Mouse (Mus musculus): Measurements from ENCODE around the gene Ola1. TPM values are rescaled to one million over a fixed set of nuclear protein-coding genes. Genes with fewer than 3 reads are reported as not detected.

Gene Ola1
- total and polyA plus RNA-seq, 2 experiments from 2014 or later = 33.3 to 66.2 TPM

DNA sequence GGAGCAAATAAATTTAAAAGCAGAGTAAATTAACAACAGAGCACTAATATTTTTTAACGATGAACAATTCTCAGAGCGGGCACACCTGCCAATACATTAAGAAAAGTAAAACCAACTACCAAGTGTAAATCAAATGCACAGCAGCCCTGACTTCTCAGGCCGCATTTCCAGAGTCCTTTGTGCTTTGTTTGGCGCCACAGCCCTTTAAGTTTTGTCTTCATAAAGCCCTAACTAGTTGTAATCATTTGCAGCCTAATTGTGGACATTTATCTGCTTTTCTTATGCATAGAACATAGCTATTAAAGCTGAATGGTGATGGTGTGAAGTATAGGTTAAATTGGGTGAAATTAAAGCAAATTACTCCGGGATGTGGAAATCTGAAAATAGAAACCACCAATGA lies 49.2 kb downstream of the Ola1 start:
- no peak overlapping the region for H3K4me2 ChIP-seq (ENCODE audit: low read depth, low read length)
- TF ChIP-seq CTCF (IDR thresholded peaks at IDR 0.05; ENCODE audit: low read depth) (no peak), EP300 (IDR thresholded peaks at IDR 0.05; ENCODE audit: low read depth) (no peak)
- no peaks in the 10 kb centered on the region for H3K9me3 ChIP-seq (replicated peaks; ENCODE audit: control insufficient read depth, low read length)
- no peak overlapping the region for H3K27ac ChIP-seq (ENCODE audit: low read depth)
- H3K9ac ChIP-seq (replicated peaks; ENCODE audit: low read depth, low read length) = no peak overlapping the region
- no peak overlapping the region for H3K4me3 ChIP-seq (ENCODE audit: low read depth, low read length)
- no peaks in the 10 kb centered on the region for H3K36me3 ChIP-seq (replicated peaks; ENCODE audit: control insufficient read depth, insufficient read depth, low read length)
- ATAC-seq (ENCODE audit: insufficient read depth, low read depth) = no peak
- no peaks in the 10 kb centered on the region for H3K4me1 ChIP-seq (ENCODE audit: control insufficient read depth, insufficient read depth)
- WGBS = 90% methylated on average over 5 of the region's 5 CpGs
- no peaks in the 10 kb centered on the region for H3K27me3 ChIP-seq (ENCODE audit: control insufficient read depth, insufficient read depth, low read length)
- DNase-seq (ENCODE audit: low spot score) = no peak

DNA sequence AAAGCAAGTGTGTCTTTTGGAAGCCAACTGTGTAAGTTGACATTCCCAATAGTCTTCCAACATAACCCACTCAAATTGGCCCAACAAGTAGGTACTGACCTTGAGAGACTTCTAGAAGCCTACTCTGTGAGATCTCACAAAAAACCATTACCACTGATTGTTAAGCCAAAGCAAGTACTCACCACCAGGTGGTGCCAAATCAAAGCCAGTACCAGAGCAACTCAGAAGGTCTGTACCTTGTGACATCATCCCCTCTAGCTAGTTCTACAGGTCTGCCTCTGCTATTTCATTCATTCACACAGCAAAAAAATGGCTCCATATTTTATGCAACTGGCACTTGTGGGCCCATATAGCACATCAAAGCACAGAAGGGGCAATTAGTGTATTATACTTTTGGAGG lies 51.6 kb downstream of the Ola1 start:
- no peaks in the 10 kb centered on the region for H3K4me1 ChIP-seq (ENCODE audit: control insufficient read depth, insufficient read depth)
- TF ChIP-seq CTCF (IDR thresholded peaks at IDR 0.05; ENCODE audit: low read depth) (peak; percentile 84), EP300 (IDR thresholded peaks at IDR 0.05; ENCODE audit: low read depth) (no peak)
- no peak overlapping the region for H3K4me3 ChIP-seq (ENCODE audit: low read depth, low read length)
- no peaks in the 10 kb centered on the region for H3K27me3 ChIP-seq (ENCODE audit: control insufficient read depth, insufficient read depth, low read length)
- H3K27ac ChIP-seq (ENCODE audit: low read depth) = no peak overlapping the region
- H3K36me3 ChIP-seq (replicated peaks; ENCODE audit: control insufficient read depth, insufficient read depth, low read length) = no peaks in the 10 kb centered on the region
- ATAC-seq (ENCODE audit: insufficient read depth, low read depth) (no peak; the same call in 1 of the 2 replicates), DNase-seq (ENCODE audit: low spot score) (peak; percentile 69)
- 0 out of 2 replicates have a peak, but pooled peaks cover 3% of the 10 kb centered on the region for H3K9me3 ChIP-seq (replicated peaks; ENCODE audit: control insufficient read depth, low read length)
- no peak overlapping the region for H3K9ac ChIP-seq (replicated peaks; ENCODE audit: low read depth, low read length)
- no peak overlapping the region for H3K4me2 ChIP-seq (ENCODE audit: low read depth, low read length)

DNA sequence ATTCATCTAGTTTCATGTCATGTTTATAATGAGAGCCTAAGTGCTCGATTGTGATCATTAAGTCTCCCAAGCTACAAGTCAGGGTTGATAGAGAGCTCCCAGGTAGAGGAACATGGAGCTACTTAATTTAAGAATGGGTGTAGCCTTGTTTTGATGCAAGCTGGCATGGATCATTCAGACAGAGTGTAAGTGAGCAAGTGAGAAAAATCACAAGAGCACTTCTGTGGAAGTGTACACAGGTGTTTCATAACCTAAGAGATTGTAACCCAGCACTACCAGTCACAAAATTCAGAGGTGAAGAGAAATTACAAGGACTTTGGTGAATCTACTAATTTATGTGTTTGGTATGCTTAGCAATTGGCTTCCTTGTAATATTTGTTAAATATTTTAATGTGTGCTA lies 54.1 kb downstream of the Ola1 start:
- Histone ChIP-seq H3K27ac (ENCODE audit: low read depth) (no peak overlapping the region), H3K36me3 (replicated peaks; ENCODE audit: control insufficient read depth, insufficient read depth, low read length) (no peaks in the 10 kb centered on the region), H3K9ac (replicated peaks; ENCODE audit: low read depth, low read length) (no peak overlapping the region), H3K9me3 (replicated peaks; ENCODE audit: control insufficient read depth, low read length) (0 out of 2 replicates have a peak, but pooled peaks cover 3% of the 10 kb centered on the region), H3K27me3 (ENCODE audit: control insufficient read depth, insufficient read depth, low read length) (no peaks in the 10 kb centered on the region), H3K4me1 (ENCODE audit: control insufficient read depth, insufficient read depth) (no peaks in the 10 kb centered on the region), H3K4me2 (ENCODE audit: low read depth, low read length) (no peak overlapping the region), H3K4me3 (ENCODE audit: low read depth, low read length) (no peak overlapping the region)
- ATAC-seq (ENCODE audit: insufficient read depth, low read depth) = no peak
- 69% methylated on average over 1 of the region's 1 CpGs for WGBS
- TF ChIP-seq CTCF (IDR thresholded peaks at IDR 0.05; ENCODE audit: low read depth) (no peak), EP300 (IDR thresholded peaks at IDR 0.05; ENCODE audit: low read depth) (no peak)
- no peak for DNase-seq (ENCODE audit: low spot score)

DNA sequence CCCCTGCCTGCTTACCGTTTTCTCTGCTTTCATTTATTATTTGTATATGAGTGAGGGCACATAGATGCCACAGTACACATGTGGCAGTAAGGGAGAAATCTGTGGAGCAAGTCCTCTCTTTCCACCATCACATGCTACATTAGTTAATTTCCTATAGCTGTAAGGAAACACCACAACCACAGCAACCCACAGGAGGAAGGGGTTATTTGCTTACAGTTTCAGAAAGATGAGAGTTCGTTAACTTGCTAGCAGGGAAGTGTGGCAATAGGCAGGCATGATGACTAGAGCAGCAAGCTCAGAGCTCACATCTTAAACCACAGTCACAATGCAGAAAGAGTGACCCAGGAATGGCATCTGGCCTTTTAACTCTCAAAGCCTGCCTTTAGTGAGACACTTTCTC lies 58.0 kb downstream of the Ola1 start:
- H3K27ac ChIP-seq (ENCODE audit: low read depth) = no peak overlapping the region
- H3K9ac ChIP-seq (replicated peaks; ENCODE audit: low read depth, low read length) = no peak overlapping the region
- H3K4me1 ChIP-seq (ENCODE audit: control insufficient read depth, insufficient read depth) = no peaks in the 10 kb centered on the region
- DNase-seq (ENCODE audit: low spot score) (no peak), ATAC-seq (ENCODE audit: insufficient read depth, low read depth) (no peak)
- WGBS = 78% methylated on average over 2 of the region's 2 CpGs
- TF ChIP-seq CTCF (IDR thresholded peaks at IDR 0.05; ENCODE audit: low read depth) (no peak), EP300 (IDR thresholded peaks at IDR 0.05; ENCODE audit: low read depth) (no peak)
- no peak overlapping the region for H3K4me2 ChIP-seq (ENCODE audit: low read depth, low read length)
- no peaks in the 10 kb centered on the region for H3K27me3 ChIP-seq (ENCODE audit: control insufficient read depth, insufficient read depth, low read length)
- peaks cover 9% of the 10 kb centered on the region for H3K36me3 ChIP-seq (replicated peaks; ENCODE audit: control insufficient read depth, insufficient read depth, low read length)
- H3K4me3 ChIP-seq (ENCODE audit: low read depth, low read length) = no peak overlapping the region
- 0 out of 2 replicates have a peak, but pooled peaks cover 3% of the 10 kb centered on the region for H3K9me3 ChIP-seq (replicated peaks; ENCODE audit: control insufficient read depth, low read length)

DNA sequence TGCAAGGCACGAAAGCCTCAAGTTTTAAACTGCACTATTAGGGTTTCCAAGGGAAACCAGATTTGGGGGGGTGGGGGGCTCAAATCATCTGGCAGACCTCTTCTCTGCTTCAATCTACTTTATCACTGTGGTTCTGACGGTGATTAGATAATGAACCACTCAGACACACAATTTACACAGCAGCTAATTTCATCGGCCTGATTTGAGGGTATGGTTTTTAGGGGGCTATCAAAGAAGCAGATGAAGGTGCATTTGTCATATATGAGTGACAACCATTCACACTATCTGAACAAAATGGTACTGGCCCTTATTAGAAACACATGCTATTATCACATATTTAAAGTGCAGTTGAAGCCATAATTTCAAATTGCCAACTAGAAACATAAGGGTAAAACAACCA lies 61.5 kb downstream of the Ola1 start:
- TF ChIP-seq EP300 (IDR thresholded peaks at IDR 0.05; ENCODE audit: low read depth) (no peak), CTCF (IDR thresholded peaks at IDR 0.05; ENCODE audit: low read depth) (no peak)
- 87% methylated on average over 3 of the region's 3 CpGs for WGBS
- no peaks in the 10 kb centered on the region for H3K9me3 ChIP-seq (replicated peaks; ENCODE audit: control insufficient read depth, low read length)

DNA sequence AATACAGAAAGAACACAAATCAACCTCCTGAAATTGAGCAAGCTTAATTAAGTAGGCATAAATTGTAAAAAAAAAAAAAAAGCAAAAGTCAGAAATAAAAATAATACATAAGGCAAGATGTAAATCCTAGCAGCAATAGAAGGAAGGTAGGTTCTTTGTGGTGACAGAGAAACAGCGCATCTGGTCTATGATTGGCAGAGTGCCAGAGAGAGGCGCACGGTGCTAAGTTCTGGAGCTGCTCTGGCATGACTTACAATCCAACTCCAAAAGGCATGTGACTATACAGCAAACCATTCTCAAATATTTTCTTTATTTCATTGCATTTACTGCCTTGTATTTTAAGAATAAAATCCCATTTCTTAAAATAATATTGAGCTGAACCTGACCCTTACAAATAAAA lies 68.2 kb downstream of the Ola1 start:
- ATAC-seq (ENCODE audit: insufficient read depth, low read depth) = no peak
- Histone ChIP-seq H3K36me3 (replicated peaks; ENCODE audit: control insufficient read depth, insufficient read depth, low read length) (no peaks in the 10 kb centered on the region), H3K4me3 (ENCODE audit: low read depth, low read length) (no peak overlapping the region), H3K27ac (ENCODE audit: low read depth) (no peak overlapping the region), H3K4me2 (ENCODE audit: low read depth, low read length) (no peak overlapping the region), H3K9me3 (replicated peaks; ENCODE audit: control insufficient read depth, low read length) (no peaks in the 10 kb centered on the region), H3K27me3 (ENCODE audit: control insufficient read depth, insufficient read depth, low read length) (no peaks in the 10 kb centered on the region), H3K4me1 (ENCODE audit: control insufficient read depth, insufficient read depth) (no peaks in the 10 kb centered on the region), H3K9ac (replicated peaks; ENCODE audit: low read depth, low read length) (no peak overlapping the region)
- TF ChIP-seq CTCF (IDR thresholded peaks at IDR 0.05; ENCODE audit: low read depth) (no peak), EP300 (IDR thresholded peaks at IDR 0.05; ENCODE audit: low read depth) (no peak)
- WGBS = 33% methylated on average over 3 of the region's 3 CpGs
- no peak for DNase-seq (ENCODE audit: low spot score)

More for the DNA sequence above, 61.5 kb downstream of the Ola1 start:
- Histone ChIP-seq H3K36me3 (replicated peaks; ENCODE audit: control insufficient read depth, insufficient read depth, low read length) (peaks cover 11% of the 10 kb centered on the region), H3K9ac (replicated peaks; ENCODE audit: low read depth, low read length) (no peak overlapping the region), H3K4me1 (ENCODE audit: control insufficient read depth, insufficient read depth) (no peaks in the 10 kb centered on the region), H3K4me3 (ENCODE audit: low read depth, low read length) (no peak overlapping the region), H3K4me2 (ENCODE audit: low read depth, low read length) (no peak overlapping the region), H3K27ac (ENCODE audit: low read depth) (no peak overlapping the region), H3K27me3 (ENCODE audit: control insufficient read depth, insufficient read depth, low read length) (no peaks in the 10 kb centered on the region)
- DNase-seq (ENCODE audit: low spot score) = no peak
- no peak for ATAC-seq (ENCODE audit: insufficient read depth, low read depth)

Measured in heart, postnatal 0 days (tissue).